Mouse (Mus musculus) macrophage (primary cell): ENCODE measurements around the gene Dus2. TPM values are rescaled to one million over a fixed set of nuclear protein-coding genes. Genes with fewer than 3 reads are reported as not detected.

Experiments used
- H3K27ac ChIP-seq: fragments of 350-480 bp; formaldehyde crosslinking; 2 replicates; pipeline ENCODE4 v1.9.0; 2021
- H3K36me3 ChIP-seq: fragments of 350-480 bp; formaldehyde crosslinking; 2 replicates; pipeline ENCODE4 v1.9.0; 2021; ENCODE audit errors: inconsistent target
- H3K4me3 ChIP-seq: fragments of 350-480 bp; formaldehyde crosslinking; 2 replicates; pipeline ENCODE4 v1.9.0; 2021; ENCODE audit errors: inconsistent target
- H3K79me2 ChIP-seq: fragments of 350-480 bp; formaldehyde crosslinking; 2 replicates; pipeline ENCODE4 v1.9.0; 2021; ENCODE audit errors: inconsistent target
- WGBS: methylation state at CpG from one replicate; pipeline ENCODE4 v1.1.7; 2026; ENCODE audit warnings: inconsistent platforms; ENCODE audit not compliant: missing documents; 5-methylcytosine and 5-hydroxymethylcytosine counted together
- polyA plus RNA-seq: library from polyadenylated mRNA; stranded (reverse); fragments of 250-400 nt; gene quantifications from 3 replicates; pipeline ENCODE4 v1.2.4, GENCODE M21; 2018; ENCODE audit warnings: inconsistent platforms

Gene Dus2
- polyA plus RNA-seq, 1 experiment from 2014 or later: 7.6 TPM

DNA sequence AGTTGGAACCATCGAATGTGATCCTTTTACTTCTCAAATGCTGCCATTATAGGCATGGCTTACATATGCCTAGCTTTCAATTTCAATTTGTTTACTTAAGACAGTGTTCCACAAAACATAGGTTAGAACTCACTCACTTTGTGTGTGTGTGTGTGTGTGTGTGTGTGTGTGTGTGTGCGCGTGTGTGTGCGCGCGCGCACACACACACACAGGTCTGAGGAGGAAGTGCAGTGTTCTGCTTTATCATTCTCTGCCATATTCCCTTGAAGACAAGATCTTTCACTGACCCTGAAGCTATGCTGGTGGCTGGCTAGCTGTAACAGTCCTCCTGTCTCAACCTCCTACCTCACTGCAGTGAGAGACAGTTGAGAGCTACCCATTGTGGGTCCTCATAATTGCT is 71.9 kb downstream of the Dus2 start:
- Histone ChIP-seq H3K36me3 (no peaks in the 10 kb centered on the region), H3K79me2 (peaks cover 78% of the 10 kb centered on the region), H3K4me3 (no peak overlapping the region), H3K27ac (no peak overlapping the region)
- 41% methylated on average over 7 of the region's 7 CpGs for WGBS

DNA sequence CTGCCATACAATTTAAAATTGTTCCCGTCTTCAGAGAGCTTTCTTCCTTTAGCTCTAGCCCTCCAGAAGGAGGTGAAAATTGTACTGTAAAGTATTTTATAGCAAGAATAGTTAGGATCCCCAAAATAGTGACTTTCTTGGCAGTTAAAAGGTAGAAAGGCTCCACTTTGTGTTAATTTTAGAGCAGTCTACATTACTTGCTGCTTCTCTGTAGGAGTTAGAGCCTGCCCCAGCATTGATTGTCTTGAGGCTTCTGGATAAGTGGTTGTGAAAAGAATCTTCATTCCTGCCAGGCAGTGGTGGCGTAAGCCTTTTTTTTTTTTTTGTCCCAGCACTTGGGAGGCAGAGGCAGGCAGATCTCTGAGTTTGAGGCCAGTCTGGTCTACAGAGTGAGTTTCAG is 75.6 kb downstream of the Dus2 start:
- Histone ChIP-seq H3K27ac (no peak overlapping the region), H3K36me3 (no peaks in the 10 kb centered on the region), H3K79me2 (peaks cover 100% of the 10 kb centered on the region), H3K4me3 (no peak overlapping the region)
- 100% methylated on average over 1 of the region's 2 CpGs for WGBS

DNA sequence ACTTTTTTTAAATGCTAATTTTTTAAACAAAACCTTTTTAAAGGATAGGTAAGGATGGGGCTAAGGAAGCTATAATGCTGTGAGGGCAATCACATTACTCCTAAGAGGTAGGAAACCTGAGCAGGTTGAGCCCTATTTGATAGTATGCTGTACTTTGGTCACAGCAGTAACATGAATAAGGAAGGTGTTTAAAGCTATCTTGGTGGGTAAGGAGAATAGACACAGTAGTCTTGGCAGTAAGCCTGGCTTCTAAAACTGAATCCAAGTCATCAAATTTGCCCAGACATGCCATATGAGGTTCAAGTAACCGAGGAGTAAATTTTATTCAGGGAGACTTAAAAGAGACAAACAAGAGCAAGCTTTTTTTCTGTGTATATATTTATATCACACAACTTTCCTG is 78.4 kb downstream of the Dus2 start:
- Histone ChIP-seq H3K36me3 (no peaks in the 10 kb centered on the region), H3K27ac (no peak overlapping the region), H3K4me3 (no peak overlapping the region), H3K79me2 (peaks cover 100% of the 10 kb centered on the region)
- WGBS: 25% methylated on average over 1 of the region's 1 CpGs

DNA sequence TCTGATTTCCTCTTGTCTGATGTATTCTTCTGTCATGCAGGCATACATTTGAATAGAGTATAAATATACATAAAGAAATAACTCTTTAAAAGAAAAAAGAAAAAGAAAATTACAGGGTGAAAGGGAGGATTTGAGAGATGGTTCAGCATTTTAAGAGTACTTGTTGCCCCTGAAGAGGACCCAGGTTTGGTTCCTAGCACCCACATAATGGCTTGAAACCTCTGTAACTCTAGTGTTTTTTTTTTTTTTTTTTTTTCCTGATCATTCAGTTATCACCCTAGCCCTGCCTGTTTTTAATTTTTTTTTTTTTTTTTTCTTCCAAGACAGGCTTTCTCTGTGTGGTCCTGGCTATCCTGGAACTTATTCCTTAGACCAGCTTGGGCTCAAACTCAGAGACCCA is 81.0 kb downstream of the Dus2 start:
- Histone ChIP-seq H3K27ac (no peak overlapping the region), H3K4me3 (no peak overlapping the region), H3K36me3 (no peaks in the 10 kb centered on the region), H3K79me2 (peaks cover 100% of the 10 kb centered on the region)

DNA sequence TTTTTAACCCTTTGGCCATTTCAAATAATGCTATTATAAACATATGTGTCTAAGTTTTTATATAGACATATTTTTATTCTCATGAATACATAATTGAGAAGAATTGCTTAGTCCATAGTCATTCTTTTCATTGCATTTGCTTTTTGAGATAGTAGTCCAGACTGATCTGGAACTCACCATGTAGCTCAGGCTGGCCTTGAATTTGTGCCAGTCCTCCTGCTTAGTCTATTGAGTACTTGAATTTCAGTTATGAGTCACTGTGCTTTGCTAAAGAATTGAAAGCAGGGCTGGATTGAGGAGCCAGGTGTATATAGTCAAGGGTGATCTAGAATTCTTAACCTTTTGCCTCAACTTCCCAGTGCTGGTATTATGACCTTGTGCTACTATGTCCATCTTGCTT is 83.1 kb downstream of the Dus2 start:
- no peak overlapping the region for H3K27ac ChIP-seq
- H3K36me3 ChIP-seq: peaks cover 4% of the 10 kb centered on the region
- H3K79me2 ChIP-seq: peaks cover 100% of the 10 kb centered on the region
- H3K4me3 ChIP-seq: no peak overlapping the region

DNA sequence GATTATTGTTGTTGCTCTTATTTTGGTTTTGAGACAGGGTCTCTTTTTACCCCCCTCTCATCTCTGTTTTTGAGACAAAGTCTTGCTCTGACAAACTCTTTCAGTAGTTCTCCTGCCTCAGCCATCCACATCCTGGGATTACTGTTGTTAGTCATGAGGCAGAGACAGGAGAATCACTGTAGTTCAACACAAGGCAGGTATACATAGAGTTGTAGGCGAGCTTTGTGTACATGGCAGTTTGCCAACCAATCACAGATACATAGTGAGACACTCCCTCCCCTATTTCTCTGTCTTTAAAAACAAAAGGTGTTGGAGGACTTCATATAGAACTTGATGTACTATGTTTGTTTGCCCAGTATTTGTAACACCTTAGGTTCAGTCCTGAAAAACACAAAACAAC is 83.5 kb downstream of the Dus2 start:
- 89% methylated on average over 1 of the region's 1 CpGs for WGBS
- Histone ChIP-seq H3K4me3 (no peak overlapping the region), H3K27ac (no peak overlapping the region), H3K79me2 (peaks cover 100% of the 10 kb centered on the region), H3K36me3 (peaks cover 8% of the 10 kb centered on the region)

DNA sequence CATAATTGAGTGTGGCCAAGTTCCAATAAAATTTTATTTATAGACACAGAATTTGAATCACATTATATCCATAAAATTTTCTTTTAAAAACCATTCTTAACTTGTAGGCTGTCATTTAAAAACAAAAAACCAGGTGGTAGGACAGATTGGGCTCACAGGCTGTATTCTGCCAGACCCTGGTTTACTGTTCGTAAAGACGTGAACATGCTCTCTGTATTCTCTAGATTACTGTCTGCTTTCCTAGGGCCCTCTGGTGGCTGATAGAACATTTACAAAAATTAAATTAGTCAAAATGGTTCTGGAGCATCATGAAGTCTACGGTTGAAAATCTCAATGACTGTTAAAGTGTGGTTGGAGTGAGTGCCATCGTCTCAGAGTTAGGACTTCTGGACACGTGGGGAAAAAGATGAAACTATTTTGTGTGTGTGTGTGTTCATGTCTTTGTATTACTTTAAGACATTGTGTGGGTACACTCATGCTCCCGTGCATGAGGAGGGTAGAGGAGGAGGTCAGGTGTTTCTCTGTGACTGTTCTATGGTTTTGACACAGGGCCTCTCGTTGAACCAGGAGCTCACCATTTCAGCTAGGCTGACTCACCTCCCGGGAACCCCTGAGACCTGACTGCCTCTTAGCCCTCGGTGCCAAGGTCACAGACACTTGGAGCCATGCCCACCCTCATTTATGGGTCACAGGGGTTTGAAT is 84.2 kb downstream of the Dus2 start:
- Histone ChIP-seq H3K79me2 (peaks cover 100% of the 10 kb centered on the region), H3K27ac (no peak overlapping the region), H3K36me3 (peaks cover 9% of the 10 kb centered on the region), H3K4me3 (no peak overlapping the region)
- 68% methylated on average over 9 of the region's 9 CpGs for WGBS

DNA sequence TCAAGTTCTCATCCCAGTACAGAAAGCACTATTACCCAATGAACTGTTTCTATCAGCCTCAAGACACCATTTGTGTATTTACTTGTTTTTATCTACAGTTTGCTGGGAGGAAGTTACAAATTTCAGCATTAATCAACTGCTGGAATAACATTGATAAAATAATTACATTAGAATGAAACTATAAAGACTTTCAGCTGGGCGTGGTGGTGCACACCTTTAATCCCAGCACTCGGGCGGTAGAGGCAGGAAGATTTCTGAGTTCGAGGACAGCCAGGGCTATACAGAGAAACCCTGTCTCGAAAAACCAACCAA is 84.7 kb downstream of the Dus2 start:
- peaks cover 100% of the 10 kb centered on the region for H3K79me2 ChIP-seq
- H3K27ac ChIP-seq: no peak overlapping the region
- peaks cover 9% of the 10 kb centered on the region for H3K36me3 ChIP-seq
- 100% methylated on average over 5 of the region's 5 CpGs for WGBS
- H3K4me3 ChIP-seq: no peak overlapping the region

DNA sequence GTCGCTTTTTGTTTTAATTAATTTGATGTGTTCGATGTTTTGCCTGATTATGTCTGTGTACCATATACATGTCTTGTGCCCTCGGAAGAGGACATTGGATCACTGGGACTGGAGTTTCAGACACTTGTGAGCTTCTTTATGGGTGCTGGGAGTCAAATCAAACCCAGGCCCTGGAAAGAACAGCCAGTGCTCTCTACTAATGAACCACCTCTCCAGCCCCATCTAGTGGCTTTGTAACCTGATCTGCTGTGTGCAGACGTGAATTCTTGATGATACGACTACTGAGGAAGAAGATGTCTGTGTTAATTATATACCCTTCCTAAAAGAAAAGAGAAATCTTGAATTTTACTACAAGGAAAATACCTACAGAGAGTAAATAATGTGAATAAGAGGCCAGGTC is 85.5 kb downstream of the Dus2 start:
- 90% methylated on average over 5 of the region's 5 CpGs for WGBS
- no peak overlapping the region for H3K27ac ChIP-seq

DNA sequence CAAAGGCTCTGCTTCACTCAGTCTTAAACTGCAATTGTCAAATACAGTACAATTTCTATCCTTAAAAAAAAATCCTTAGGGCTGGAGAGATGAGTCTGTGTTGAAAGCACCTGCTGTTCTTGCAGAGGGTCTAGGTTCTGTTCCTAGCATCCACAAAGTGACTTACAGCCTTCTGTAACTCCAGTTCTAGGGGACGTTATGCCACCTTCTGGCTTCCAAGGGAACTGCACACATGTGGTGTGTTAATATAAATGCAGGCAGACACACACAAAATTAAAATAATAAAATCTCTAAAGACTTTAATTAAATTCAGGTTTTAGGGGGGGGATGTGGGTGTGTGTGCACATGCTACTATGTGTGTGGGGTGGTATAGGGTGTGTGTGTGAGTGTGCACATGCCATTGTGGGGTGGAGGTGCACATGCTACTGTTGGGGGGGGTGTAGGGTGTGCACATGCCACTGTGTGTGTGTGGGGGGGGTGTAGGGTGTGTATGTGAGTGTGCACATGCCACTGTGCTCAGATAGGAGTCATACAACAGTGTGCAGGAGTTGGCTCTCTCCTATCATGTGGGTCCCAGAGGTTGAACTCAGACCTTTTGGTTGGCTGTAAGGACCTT is 86.4 kb downstream of the Dus2 start:
- H3K4me3 ChIP-seq: no peak overlapping the region
- H3K27ac ChIP-seq: no peak overlapping the region
- 81% methylated on average over 1 of the region's 1 CpGs for WGBS
- peaks cover 100% of the 10 kb centered on the region for H3K79me2 ChIP-seq
- peaks cover 9% of the 10 kb centered on the region for H3K36me3 ChIP-seq

More for the DNA sequence above, 85.5 kb downstream of the Dus2 start:
- no peak overlapping the region for H3K4me3 ChIP-seq
- peaks cover 100% of the 10 kb centered on the region for H3K79me2 ChIP-seq
- peaks cover 9% of the 10 kb centered on the region for H3K36me3 ChIP-seq

DNA sequence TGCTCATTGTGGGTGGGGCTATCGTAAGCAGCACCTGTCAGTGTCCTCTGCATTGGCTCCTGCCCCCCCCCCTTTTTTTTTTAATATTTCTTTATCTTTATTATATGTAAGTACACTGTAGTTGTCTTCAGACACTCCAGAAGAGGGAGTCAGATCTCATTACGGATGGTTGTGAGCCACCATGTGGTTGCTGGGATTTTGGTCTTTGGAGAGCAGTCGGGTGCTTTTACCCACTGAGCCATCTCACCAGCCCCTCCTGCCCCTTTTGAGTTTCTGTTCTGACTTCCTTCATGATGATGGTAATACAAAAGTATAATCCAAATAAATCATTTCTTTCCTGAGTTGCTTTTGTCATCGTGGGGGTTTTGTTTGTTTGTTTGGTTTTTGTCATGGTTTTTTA is 111.2 kb downstream of the Dus2 start:
- Histone ChIP-seq H3K79me2 (no peaks in the 10 kb centered on the region), H3K27ac (no peak overlapping the region), H3K4me3 (no peak overlapping the region), H3K36me3 (peaks cover 38% of the 10 kb centered on the region; the same call in 1 of the 2 replicates)
- 87% methylated on average over 4 of the region's 4 CpGs for whole genome bisulfite sequencing

Other genes starting within 250 kb of the Dus2 start
- gene Gfod2, start 232.7 kb upstream of the Dus2 start, polyA plus RNA-seq: 0.26 to 0.85 TPM (median 0.67 TPM) in 3 replicates
- gene Ranbp10, start 164.0 kb upstream of the Dus2 start, polyA plus RNA-seq: 16.5 to 33.9 TPM (median 23.7 TPM) in 3 replicates
- gene Tsnaxip1, start 163.6 kb upstream of the Dus2 start, polyA plus RNA-seq: not detected in 3 replicates
- 7.2 to 13.3 TPM (median 8.2 TPM) in 3 replicates for gene Cenpt, start 138.1 kb upstream of the Dus2 start, polyA plus RNA-seq
- gene Thap11, start 136.2 kb upstream of the Dus2 start, polyA plus RNA-seq: 8.3 to 23.6 TPM (median 20.4 TPM) in 3 replicates
- gene Nutf2, start 130.8 kb upstream of the Dus2 start, polyA plus RNA-seq: 53.1 to 154 TPM (median 76.1 TPM) in 3 replicates
- 12.6 to 19.5 TPM (median 14.6 TPM) in 3 replicates for gene Edc4, start 110.5 kb upstream of the Dus2 start, polyA plus RNA-seq
- gene Nrn1l, start 97.8 kb upstream of the Dus2 start, polyA plus RNA-seq: not detected in 3 replicates
- gene Pskh1, start 90.9 kb upstream of the Dus2 start, polyA plus RNA-seq: 16.3 to 17.5 TPM (median 16.4 TPM) in 3 replicates
- gene Ctrl, start 57.5 kb upstream of the Dus2 start, polyA plus RNA-seq: not detected in 3 replicates
- gene Psmb10, start 52.9 kb upstream of the Dus2 start, polyA plus RNA-seq: 51.8 to 210 TPM (median 105 TPM) in 3 replicates
- gene Lcat, start 48.0 kb upstream of the Dus2 start, polyA plus RNA-seq: 0.10 to 0.28 TPM in 2 of 3 replicates, not detected in the other
- 16.1 to 37.5 TPM (median 23.1 TPM) in 3 replicates for gene Slc12a4, start 25.2 kb upstream of the Dus2 start, polyA plus RNA-seq
- 0.10 to 0.34 TPM in 2 of 3 replicates, not detected in the other for gene Dpep3, start 11.9 kb upstream of the Dus2 start, polyA plus RNA-seq
- gene Dpep2nb, start 14.6 kb downstream of the Dus2 start, polyA plus RNA-seq: not detected in 3 replicates
- 10.2 to 19.4 TPM (median 15.9 TPM) in 3 replicates for gene Ddx28, start 20.5 kb downstream of the Dus2 start, polyA plus RNA-seq
- gene Nfatc3, start 67.5 kb downstream of the Dus2 start, polyA plus RNA-seq: 21.3 to 25.2 TPM (median 22.3 TPM) in 3 replicates
- gene Esrp2, start 145.6 kb downstream of the Dus2 start, polyA plus RNA-seq: not detected in 3 replicates
- gene Pla2g15, start 159.1 kb downstream of the Dus2 start, polyA plus RNA-seq: 132 to 176 TPM (median 135 TPM) in 3 replicates
- 4.4 to 10.2 TPM (median 4.9 TPM) in 3 replicates for gene Slc7a6, start 177.5 kb downstream of the Dus2 start, polyA plus RNA-seq
- 28.1 to 38.1 TPM (median 29.3 TPM) in 3 replicates for gene Slc7a6os, start 219.6 kb downstream of the Dus2 start, polyA plus RNA-seq
- gene Prmt7, start 219.6 kb downstream of the Dus2 start, polyA plus RNA-seq: 9.7 to 30.4 TPM (median 17.5 TPM) in 3 replicates